Mouse (Mus musculus) hindbrain, embryonic 12.5 days (tissue): ENCODE results near the gene Tmem86a. TPM values are rescaled to one million over a fixed set of nuclear protein-coding genes. Genes with fewer than 3 reads are reported as not detected.

Source experiments
- ATAC-seq: fragments of 200-750 bp; cut with Nextera tagmentation; 2 replicates; pipeline ENCODE4 v1.8.0; 2017; ENCODE audit warnings: moderate TSS enrichment; ENCODE audit not compliant: low FRiP score
- H3K27ac ChIP-seq: fragments of 300-500 bp; sonication (generic); 2 replicates; pipeline ENCODE4 v1.5.1; 2016; ENCODE audit warnings: mild to moderate bottlenecking
- H3K27me3 ChIP-seq: fragments of 300-500 bp; sonication (generic); 2 replicates; pipeline ENCODE4 v1.6.1; 2016; ENCODE audit warnings: mild to moderate bottlenecking
- H3K36me3 ChIP-seq: fragments of 300-500 bp; sonication (generic); 2 replicates; pipeline ENCODE4 v1.6.1; 2016; ENCODE audit warnings: mild to moderate bottlenecking
- H3K4me1 ChIP-seq: fragments of 300-500 bp; sonication (generic); 2 replicates; pipeline ENCODE4 v1.6.1; 2016
- H3K4me2 ChIP-seq: fragments of 300-500 bp; sonication (generic); replicated peaks from 2 replicates; pipeline ENCODE4 v1.6.1; 2016; ENCODE audit warnings: mild to moderate bottlenecking
- H3K4me3 ChIP-seq: fragments of 300-500 bp; sonication (generic); 2 replicates; pipeline ENCODE4 v1.5.1; 2016; ENCODE audit warnings: mild to moderate bottlenecking
- H3K9ac ChIP-seq: fragments of 300-500 bp; sonication (generic); 2 replicates; pipeline ENCODE4 v1.6.1; 2016; ENCODE audit warnings: mild to moderate bottlenecking, moderate library complexity
- H3K9me3 ChIP-seq: fragments of 300-500 bp; sonication (generic); replicated peaks from 2 replicates; pipeline ENCODE4 v1.6.1; 2016; ENCODE audit warnings: mild to moderate bottlenecking
- WGBS: fragments of 180-500 bp; shearing (Covaris S2); methylation state at CpG from one replicate; pipeline ENCODE4 v1.1.7; 2016; 5-methylcytosine and 5-hydroxymethylcytosine counted together
- microRNA-seq: library from miRNA; unstranded; fragments of <30 nt; microRNA quantifications from one replicate; pipeline ENCODE4, GENCODE M21; 2017
- polyA plus RNA-seq: library from polyadenylated mRNA; unstranded; fragments of >200 nt; fragmentation: Nextera tagmentation; extraction: Ambion mirVana; gene quantifications from 2 replicates; pipeline ENCODE4 v1.2.1, GENCODE M21; 2016

The Tmem86a gene
- polyA plus RNA-seq, 1 experiment from 2014 or later: 19.2 TPM

DNA sequence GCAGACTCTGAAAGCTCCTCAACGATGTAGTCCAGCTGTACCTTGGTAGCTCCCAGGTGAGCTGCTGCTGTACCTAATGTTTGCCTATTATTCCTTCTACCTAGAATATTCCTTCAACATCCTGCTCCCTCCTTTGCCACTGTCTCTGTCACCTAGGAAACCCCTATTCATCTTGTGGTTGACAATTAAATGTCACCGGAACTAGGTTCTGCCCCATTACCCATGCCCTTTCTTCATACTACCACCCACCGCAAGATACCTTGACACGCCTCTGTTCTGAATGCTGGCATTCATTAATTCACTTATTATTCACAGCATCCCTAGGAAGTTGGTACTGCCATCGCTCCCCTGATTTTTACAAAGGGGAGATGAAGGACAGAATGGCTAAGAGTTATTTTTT, 43.5 kb downstream of the Tmem86a start:
- Histone ChIP-seq H3K27ac (no peak overlapping the region), H3K4me2 (no peak overlapping the region), H3K4me3 (no peak overlapping the region), H3K9ac (no peak overlapping the region), H3K27me3 (0 out of 2 replicates have a peak, but pooled peaks cover 3% of the 10 kb centered on the region), H3K9me3 (no peaks in the 10 kb centered on the region), H3K4me1 (no peaks in the 10 kb centered on the region), H3K36me3 (peaks cover 10% of the 10 kb centered on the region)
- WGBS: 71% methylated on average over 5 of the region's 5 CpGs
- no peak for ATAC-seq

DNA sequence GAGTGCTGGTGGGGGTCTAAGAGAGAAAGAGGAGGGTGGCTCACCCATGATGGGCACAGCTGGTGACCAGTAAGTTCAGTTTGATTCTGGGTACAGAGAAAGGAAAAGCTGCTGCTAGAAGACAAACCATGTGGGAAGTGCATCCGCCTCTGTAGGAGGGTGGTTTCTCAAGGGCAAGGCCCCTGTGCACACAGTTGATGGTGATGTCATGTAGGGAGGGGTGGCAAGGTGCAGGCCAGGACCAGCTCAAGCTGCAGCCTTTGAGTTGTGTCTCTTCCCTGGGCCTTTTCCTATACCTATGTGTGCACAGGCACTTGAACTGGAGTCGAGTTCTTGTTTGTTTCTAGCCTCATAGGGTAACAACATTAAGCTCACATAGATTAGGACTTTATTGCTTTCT, 44.6 kb downstream of the Tmem86a start:
- H3K27me3 ChIP-seq: 0 out of 2 replicates have a peak, but pooled peaks cover 3% of the 10 kb centered on the region
- ATAC-seq: no peak
- 63% methylated on average over 2 of the region's 2 CpGs for WGBS
- H3K36me3 ChIP-seq: peaks cover 8% of the 10 kb centered on the region; the same call in 1 of the 2 replicates
- H3K4me1 ChIP-seq: no peaks in the 10 kb centered on the region
- H3K9me3 ChIP-seq: no peaks in the 10 kb centered on the region
- H3K9ac ChIP-seq: no peak overlapping the region
- no peak overlapping the region for H3K4me3 ChIP-seq
- no peak overlapping the region for H3K27ac ChIP-seq
- H3K4me2 ChIP-seq: no peak overlapping the region

- no peak overlapping the region for H3K9ac ChIP-seq
- WGBS: 70% methylated on average over 7 of the region's 7 CpGs
- no peaks in the 10 kb centered on the region for H3K9me3 ChIP-seq
Observed at GRCm38 (mm10) chr7:47098044-47098443, 47.6 kb downstream of the Tmem86a start.

GRCm38 (mm10) chr7:47099306-47099705, 48.9 kb downstream of the Tmem86a start:
- no peaks in the 10 kb centered on the region for H3K9me3 ChIP-seq
- WGBS: 85% methylated on average over 7 of the region's 7 CpGs
- H3K4me1 ChIP-seq: no peaks in the 10 kb centered on the region
- H3K27ac ChIP-seq: no peak overlapping the region
- H3K4me3 ChIP-seq: no peak overlapping the region
- ATAC-seq: no peak
- no peak overlapping the region for H3K9ac ChIP-seq
- H3K27me3 ChIP-seq: 0 out of 2 replicates have a peak, but pooled peaks cover 3% of the 10 kb centered on the region
- H3K4me2 ChIP-seq: no peak overlapping the region
- no peaks in the 10 kb centered on the region for H3K36me3 ChIP-seq

More at GRCm38 (mm10) chr7:47098044-47098443, 47.6 kb downstream of the Tmem86a start:
- H3K27me3 ChIP-seq: 0 out of 2 replicates have a peak, but pooled peaks cover 3% of the 10 kb centered on the region
- no peak overlapping the region for H3K4me2 ChIP-seq
- no peak overlapping the region for H3K27ac ChIP-seq
- H3K36me3 ChIP-seq: no peaks in the 10 kb centered on the region
- H3K4me3 ChIP-seq: no peak overlapping the region
- ATAC-seq: no peak
- H3K4me1 ChIP-seq: no peaks in the 10 kb centered on the region

GRCm38 (mm10) chr7:47100615-47101014, 50.2 kb downstream of the Tmem86a start:
- WGBS: 66% methylated on average over 6 of the region's 6 CpGs

DNA sequence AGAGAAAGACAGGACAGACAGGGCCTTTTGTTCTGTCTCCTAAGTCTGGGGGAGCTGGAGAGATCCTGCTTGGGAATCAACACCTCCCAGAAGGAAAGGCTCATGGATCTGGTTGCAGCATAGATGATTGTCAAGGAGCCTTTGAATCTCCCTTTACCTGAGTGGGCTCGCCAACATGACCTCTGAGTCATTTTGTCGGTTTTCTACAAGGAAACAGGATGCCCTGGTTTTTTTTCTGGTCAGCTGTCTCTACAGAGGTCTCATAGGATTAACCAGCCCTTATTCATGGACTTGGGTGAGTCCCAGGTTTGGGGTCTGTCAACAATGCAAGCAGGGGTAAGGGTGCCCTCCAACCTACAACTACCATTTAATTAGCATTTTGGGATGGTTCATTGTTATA, 52.6 kb downstream of the Tmem86a start:
- Histone ChIP-seq H3K4me2 (no peak overlapping the region), H3K9me3 (no peaks in the 10 kb centered on the region), H3K4me1 (no peaks in the 10 kb centered on the region), H3K4me3 (no peak overlapping the region), H3K9ac (no peak overlapping the region), H3K27me3 (no peaks in the 10 kb centered on the region), H3K27ac (no peak overlapping the region), H3K36me3 (no peaks in the 10 kb centered on the region)
- ATAC-seq: no peak
- 80% methylated on average over 2 of the region's 2 CpGs for WGBS

More at GRCm38 (mm10) chr7:47100615-47101014, 50.2 kb downstream of the Tmem86a start:
- Histone ChIP-seq H3K4me2 (no peak overlapping the region), H3K27ac (no peak overlapping the region), H3K27me3 (0 out of 2 replicates have a peak, but pooled peaks cover 3% of the 10 kb centered on the region), H3K9me3 (no peaks in the 10 kb centered on the region), H3K9ac (no peak overlapping the region), H3K4me3 (no peak overlapping the region), H3K36me3 (no peaks in the 10 kb centered on the region), H3K4me1 (no peaks in the 10 kb centered on the region)
- no peak for ATAC-seq

GRCm38 (mm10) chr7:47103671-47104414, 53.4 kb downstream of the Tmem86a start:
- 87% methylated on average over 1 of the region's 1 CpGs for WGBS
- no peak for ATAC-seq

More at GRCm38 (mm10) chr7:47103671-47104414, 53.4 kb downstream of the Tmem86a start:
- Histone ChIP-seq H3K4me2 (no peak overlapping the region), H3K9ac (no peak overlapping the region), H3K36me3 (no peaks in the 10 kb centered on the region), H3K4me1 (no peaks in the 10 kb centered on the region), H3K27ac (no peak overlapping the region), H3K9me3 (no peaks in the 10 kb centered on the region), H3K27me3 (no peaks in the 10 kb centered on the region), H3K4me3 (no peak overlapping the region)

Small RNAs within 50 kb of the gene (microRNA-seq; reads per million reads assigned to microRNA genes)
- not detected for gene Mir7056

Other genes with a start within 250 kb of the Tmem86a start
- 855 and 900 TPM in 2 replicates for gene Ldha, start 209.1 kb upstream of the Tmem86a start, polyA plus RNA-seq
- gene Ldhc, start 189.4 kb upstream of the Tmem86a start, polyA plus RNA-seq: 0.36 TPM in 1 of 2 replicates, not detected in the other
- 310 and 346 TPM in 2 replicates for gene Tsg101, start 130.6 kb upstream of the Tmem86a start, polyA plus RNA-seq
- gene Uevld, start 92.1 kb upstream of the Tmem86a start, polyA plus RNA-seq: 8.9 and 9.5 TPM in 2 replicates
- not detected in 2 replicates for gene Gm9999, start 67.0 kb upstream of the Tmem86a start, polyA plus RNA-seq
- gene Spty2d1, start 42.2 kb upstream of the Tmem86a start, polyA plus RNA-seq: 14.7 and 16.1 TPM in 2 replicates
- gene Ptpn5, start 83.1 kb downstream of the Tmem86a start, polyA plus RNA-seq: 63.1 and 68.9 TPM in 2 replicates
- not detected in 2 replicates for gene Mrgpra6, start 154.3 kb downstream of the Tmem86a start, polyA plus RNA-seq
- not detected in 2 replicates for gene Mrgpra9, start 202.2 kb downstream of the Tmem86a start, polyA plus RNA-seq